Mouse (Mus musculus) embryonic facial prominence, embryonic 15.5 days (tissue): ENCODE data around the gene Cmtm7. TPM values are rescaled to one million over a fixed set of nuclear protein-coding genes. Genes with fewer than 3 reads are reported as not detected.
A peak's percentile ranks its signal among the peaks of the same experiment; 100 is the strongest.

Experiments used
- ATAC-seq: fragments of 200-750 bp; cut with Nextera tagmentation; 2 replicates; pipeline ENCODE4 v1.8.0; 2017; ENCODE audit warnings: low read depth, moderate TSS enrichment; ENCODE audit not compliant: insufficient number of reproducible peaks, low FRiP score, low TSS enrichment
- H3K27ac ChIP-seq: fragments of 300-500 bp; sonication (generic); replicated peaks from 2 replicates; pipeline ENCODE4 v1.5.1; 2015; ENCODE audit warnings: mild to moderate bottlenecking, inconsistent platforms
- H3K27me3 ChIP-seq: fragments of 300-500 bp; sonication (generic); 2 replicates; pipeline ENCODE4 v1.6.1; 2015; ENCODE audit warnings: inconsistent platforms
- H3K36me3 ChIP-seq: fragments of 300-500 bp; sonication (generic); 2 replicates; pipeline ENCODE4 v1.6.1; 2015; ENCODE audit warnings: mild to moderate bottlenecking, inconsistent platforms
- H3K4me1 ChIP-seq: fragments of 300-500 bp; sonication (generic); 2 replicates; pipeline ENCODE4 v1.6.1; 2015; ENCODE audit warnings: inconsistent platforms
- H3K4me2 ChIP-seq: fragments of 300-500 bp; sonication (generic); replicated peaks from 2 replicates; pipeline ENCODE4 v1.6.1; 2015; ENCODE audit warnings: mild to moderate bottlenecking, inconsistent platforms
- H3K4me3 ChIP-seq: fragments of 300-500 bp; sonication (generic); replicated peaks from 2 replicates; pipeline ENCODE4 v1.5.1; 2015; ENCODE audit warnings: mild to moderate bottlenecking, inconsistent platforms
- H3K9ac ChIP-seq: fragments of 300-500 bp; sonication (generic); 2 replicates; pipeline ENCODE4 v1.6.1; 2015; ENCODE audit warnings: inconsistent platforms
- H3K9me3 ChIP-seq: fragments of 300-500 bp; sonication (generic); replicated peaks from 2 replicates; pipeline ENCODE4 v1.6.1; 2016; ENCODE audit warnings: inconsistent platforms
- WGBS: fragments of 180-500 bp; shearing (Covaris S2); methylation state at CpG from one replicate; pipeline ENCODE4 v1.1.7; 2015; 5-methylcytosine and 5-hydroxymethylcytosine counted together
- polyA plus RNA-seq: library from polyadenylated mRNA; unstranded; fragments of >200 nt; fragmentation: Nextera tagmentation; extraction: Ambion mirVana; gene quantifications from 2 replicates; pipeline ENCODE4 v1.2.1, GENCODE M21; 2015

Gene Cmtm7
- polyA plus RNA-seq, 1 experiment from 2014 or later: 121 TPM

GRCm38 (mm10) chr9:114761848-114762247, 19.8 kb downstream of the Cmtm7 start:
- WGBS: 71% methylated on average over 11 of the region's 11 CpGs
- H3K36me3 ChIP-seq: peaks cover 40% of the 10 kb centered on the region
- H3K9ac ChIP-seq: no peak overlapping the region
- H3K27me3 ChIP-seq: no peaks in the 10 kb centered on the region
- no peak overlapping the region for H3K4me2 ChIP-seq
- ATAC-seq: no peak
- H3K4me1 ChIP-seq: peaks cover 6% of the 10 kb centered on the region
- H3K9me3 ChIP-seq: no peaks in the 10 kb centered on the region
- no peak overlapping the region for H3K27ac ChIP-seq
- no peak overlapping the region for H3K4me3 ChIP-seq

DNA sequence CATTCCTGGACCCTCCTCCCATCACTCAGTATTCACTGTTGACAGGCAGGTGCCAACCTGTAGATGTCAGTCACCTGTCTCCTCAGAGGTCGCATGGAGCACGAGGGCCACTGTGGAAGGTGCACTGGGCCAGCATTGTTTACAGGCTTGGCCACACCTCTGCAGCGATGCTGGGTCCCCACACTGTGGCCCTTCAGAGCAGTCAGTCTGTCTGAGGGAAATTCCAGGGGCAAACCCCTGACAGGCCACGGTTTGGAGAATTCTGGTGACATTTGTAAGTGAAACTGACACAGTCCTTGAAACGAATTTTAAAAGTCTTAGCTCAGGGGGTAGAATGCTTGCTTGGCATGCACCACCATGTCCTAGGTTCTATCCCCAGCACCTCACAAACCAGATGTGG, 21.3 kb downstream of the Cmtm7 start:
- H3K27ac ChIP-seq: no peak overlapping the region
- no peak overlapping the region for H3K4me3 ChIP-seq
- H3K4me2 ChIP-seq: no peak overlapping the region
- no peaks in the 10 kb centered on the region for H3K27me3 ChIP-seq
- H3K36me3 ChIP-seq: peaks cover 50% of the 10 kb centered on the region
- no peak for ATAC-seq
- H3K9ac ChIP-seq: no peak overlapping the region
- H3K9me3 ChIP-seq: no peaks in the 10 kb centered on the region
- H3K4me1 ChIP-seq: no peaks in the 10 kb centered on the region
- WGBS: 82% methylated on average over 5 of the region's 5 CpGs

GRCm38 (mm10) chr9:114759886-114760285, 21.8 kb downstream of the Cmtm7 start:
- Histone ChIP-seq H3K9me3 (no peaks in the 10 kb centered on the region), H3K4me1 (no peaks in the 10 kb centered on the region), H3K9ac (no peak overlapping the region), H3K27me3 (no peaks in the 10 kb centered on the region), H3K4me2 (no peak overlapping the region), H3K36me3 (peaks cover 54% of the 10 kb centered on the region), H3K4me3 (no peak overlapping the region), H3K27ac (no peak overlapping the region)
- ATAC-seq: no peak
- 83% methylated on average over 4 of the region's 4 CpGs for WGBS

DNA sequence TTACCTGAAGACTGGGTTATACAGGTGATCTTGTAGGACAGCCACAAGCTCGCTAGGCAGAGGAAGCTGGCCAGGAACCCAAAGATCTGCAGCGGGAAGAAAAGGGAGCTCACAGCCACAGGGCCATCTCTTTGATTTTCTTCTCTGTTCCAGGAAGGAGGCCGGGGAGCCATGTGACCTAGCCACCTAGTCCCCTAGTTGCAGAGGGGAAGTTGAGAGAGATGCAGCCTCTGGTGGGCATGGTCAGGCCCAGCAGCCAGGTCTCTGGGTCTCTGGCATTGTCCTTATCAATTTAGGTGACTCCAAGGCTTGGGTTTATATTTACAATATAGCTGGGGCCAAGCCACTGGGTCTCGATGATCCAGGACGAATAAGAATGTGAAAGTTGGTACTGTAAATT, 22.9 kb downstream of the Cmtm7 start:
- ATAC-seq: no peak
- no peak overlapping the region for H3K4me2 ChIP-seq
- H3K4me3 ChIP-seq: no peak overlapping the region
- WGBS: 77% methylated on average over 5 of the region's 5 CpGs
- no peak overlapping the region for H3K9ac ChIP-seq
- no peak overlapping the region for H3K27ac ChIP-seq
- H3K36me3 ChIP-seq: peaks cover 55% of the 10 kb centered on the region
- H3K4me1 ChIP-seq: no peaks in the 10 kb centered on the region
- H3K27me3 ChIP-seq: no peaks in the 10 kb centered on the region
- H3K9me3 ChIP-seq: no peaks in the 10 kb centered on the region

- Histone ChIP-seq H3K4me1 (peaks cover 2% of the 10 kb centered on the region; the same call in 1 of the 2 replicates), H3K27ac (no peak overlapping the region), H3K27me3 (no peaks in the 10 kb centered on the region), H3K4me3 (no peak overlapping the region), H3K36me3 (peaks cover 55% of the 10 kb centered on the region), H3K9me3 (no peaks in the 10 kb centered on the region), H3K4me2 (no peak overlapping the region), H3K9ac (no peak overlapping the region)
- no peak for ATAC-seq
- 77% methylated on average over 7 of the region's 7 CpGs for WGBS
Measured at GRCm38 (mm10) chr9:114758272-114758671, 23.4 kb downstream of the Cmtm7 start.

DNA sequence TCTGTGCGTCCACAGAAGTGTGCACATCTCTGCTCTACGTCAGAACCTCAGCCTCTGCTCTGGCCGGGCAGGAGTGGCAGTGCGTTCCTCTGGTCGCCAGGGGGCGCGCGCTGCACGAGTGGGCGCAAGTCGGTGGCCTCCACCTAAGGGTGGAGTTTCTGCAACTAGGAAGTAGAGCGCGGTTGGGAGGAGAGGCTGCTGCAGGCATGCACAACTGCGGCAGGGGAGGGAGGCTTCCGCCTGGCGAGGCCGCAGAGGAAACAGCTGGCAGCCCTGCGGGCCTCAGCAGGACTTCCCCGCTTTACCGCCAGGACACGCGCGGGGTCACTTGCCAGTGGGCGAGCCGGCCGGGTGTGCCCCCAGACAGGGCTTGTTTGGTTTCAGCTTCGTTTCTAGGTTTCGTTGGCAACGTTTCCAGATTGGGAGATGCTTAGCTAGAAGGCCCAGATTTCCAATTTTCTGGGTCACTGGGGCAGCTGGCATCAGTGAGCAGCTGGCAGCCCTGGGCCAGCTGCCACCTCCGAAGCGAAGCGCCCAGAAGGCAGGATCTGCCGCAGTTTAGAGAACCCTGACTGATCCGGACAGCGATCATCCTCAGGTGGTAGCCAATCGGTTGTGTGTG, 28.7 kb downstream of the Cmtm7 start:
- ATAC-seq: peak; percentile 85
- Histone ChIP-seq H3K4me3 (peak overlapping the region; percentile 60), H3K27ac (peak overlapping the region; percentile 82), H3K4me1 (peaks cover 10% of the 10 kb centered on the region; the same call in 1 of the 2 replicates), H3K9ac (peak overlapping the region; percentile 50), H3K9me3 (no peaks in the 10 kb centered on the region), H3K4me2 (peak overlapping the region; percentile 73), H3K36me3 (peaks cover 34% of the 10 kb centered on the region), H3K27me3 (no peaks in the 10 kb centered on the region)
- 4% methylated on average over 36 of the region's 36 CpGs for WGBS

DNA sequence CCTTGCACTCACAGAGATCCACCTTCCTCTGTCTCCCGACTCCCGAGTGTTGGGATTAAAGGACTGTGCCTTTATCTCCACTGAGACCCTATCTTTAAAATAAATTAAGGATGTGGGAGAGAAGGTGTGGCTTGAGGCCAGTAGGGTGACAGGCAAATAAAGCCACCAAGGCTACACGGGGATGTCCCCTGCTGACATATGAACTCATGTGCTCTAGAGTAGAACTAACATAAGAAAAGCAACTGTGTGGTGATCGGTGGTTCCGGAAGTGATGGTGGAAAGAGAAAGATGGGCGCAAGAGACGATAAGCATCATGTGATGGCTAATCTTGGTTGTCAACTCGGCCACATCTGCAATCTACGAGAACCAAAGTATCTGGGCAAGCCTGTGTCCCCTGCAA, 29.3 kb downstream of the Cmtm7 start:
- WGBS: 76% methylated on average over 9 of the region's 9 CpGs
- peak overlapping the region; percentile 60; the same call in 1 of the 2 replicates for H3K4me3 ChIP-seq
- H3K27me3 ChIP-seq: no peaks in the 10 kb centered on the region
- peak overlapping the region; percentile 82; the same call in 1 of the 2 replicates for H3K27ac ChIP-seq
- peak overlapping the region; percentile 73 for H3K4me2 ChIP-seq
- H3K4me1 ChIP-seq: peaks cover 10% of the 10 kb centered on the region; the same call in 1 of the 2 replicates
- H3K36me3 ChIP-seq: peaks cover 41% of the 10 kb centered on the region
- no peak for ATAC-seq
- no peaks in the 10 kb centered on the region for H3K9me3 ChIP-seq
- H3K9ac ChIP-seq: no peak overlapping the region

GRCm38 (mm10) chr9:114751582-114751981, 30.1 kb downstream of the Cmtm7 start:
- no peak for ATAC-seq
- peaks cover 10% of the 10 kb centered on the region; the same call in 1 of the 2 replicates for H3K4me1 ChIP-seq
- H3K9ac ChIP-seq: no peak overlapping the region
- H3K27ac ChIP-seq: no peak overlapping the region
- peaks cover 44% of the 10 kb centered on the region for H3K36me3 ChIP-seq
- WGBS: 84% methylated on average over 3 of the region's 3 CpGs
- no peak overlapping the region for H3K4me3 ChIP-seq
- H3K4me2 ChIP-seq: no peak overlapping the region
- H3K9me3 ChIP-seq: no peaks in the 10 kb centered on the region
- H3K27me3 ChIP-seq: no peaks in the 10 kb centered on the region

GRCm38 (mm10) chr9:114747466-114747865, 34.2 kb downstream of the Cmtm7 start:
- no peaks in the 10 kb centered on the region for H3K27me3 ChIP-seq
- H3K4me1 ChIP-seq: peaks cover 1% of the 10 kb centered on the region; the same call in 1 of the 2 replicates
- 88% methylated on average over 12 of the region's 12 CpGs for WGBS
- no peak overlapping the region for H3K27ac ChIP-seq
- H3K4me3 ChIP-seq: no peak overlapping the region
- no peaks in the 10 kb centered on the region for H3K9me3 ChIP-seq
- H3K9ac ChIP-seq: no peak overlapping the region
- peaks cover 41% of the 10 kb centered on the region for H3K36me3 ChIP-seq
- no peak for ATAC-seq
- H3K4me2 ChIP-seq: no peak overlapping the region

- WGBS: 75% methylated on average over 10 of the region's 10 CpGs
- no peak for ATAC-seq
- no peak overlapping the region for H3K4me3 ChIP-seq
- no peak overlapping the region for H3K9ac ChIP-seq
- H3K4me1 ChIP-seq: no peaks in the 10 kb centered on the region
- H3K9me3 ChIP-seq: no peaks in the 10 kb centered on the region
- 0 out of 2 replicates have a peak overlapping the region, but pooled peaks have one; percentile 4 for H3K27ac ChIP-seq
- no peaks in the 10 kb centered on the region for H3K27me3 ChIP-seq
- peaks cover 41% of the 10 kb centered on the region for H3K36me3 ChIP-seq
- H3K4me2 ChIP-seq: no peak overlapping the region
Measured at GRCm38 (mm10) chr9:114747012-114747411, 34.6 kb downstream of the Cmtm7 start.

DNA sequence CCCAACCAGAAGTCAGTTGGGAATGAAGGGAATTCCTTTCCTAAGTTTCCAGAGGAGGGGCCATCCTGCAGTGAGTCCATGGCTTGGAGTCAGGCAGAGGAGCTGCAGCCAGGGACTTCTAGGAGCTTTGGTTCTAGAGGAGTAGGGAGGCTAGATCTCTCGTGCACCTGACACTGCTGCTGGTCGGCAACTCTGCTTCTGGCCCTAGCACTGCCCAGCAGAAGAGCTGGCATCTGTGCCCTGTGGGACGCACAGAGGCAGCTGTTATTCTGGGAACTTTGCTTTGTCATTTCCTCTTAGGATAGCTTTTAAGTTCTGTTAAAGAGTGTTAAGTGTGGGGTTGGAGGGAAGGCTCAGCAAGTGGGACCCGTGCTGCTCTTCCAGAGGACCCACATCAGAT, 36.0 kb downstream of the Cmtm7 start:
- no peak overlapping the region for H3K4me3 ChIP-seq
- no peaks in the 10 kb centered on the region for H3K9me3 ChIP-seq
- H3K4me1 ChIP-seq: no peaks in the 10 kb centered on the region
- no peak for ATAC-seq
- peaks cover 44% of the 10 kb centered on the region for H3K36me3 ChIP-seq
- whole genome bisulfite sequencing: 68% methylated on average over 4 of the region's 4 CpGs
- H3K27me3 ChIP-seq: no peaks in the 10 kb centered on the region
- no peak overlapping the region for H3K27ac ChIP-seq
- no peak overlapping the region for H3K4me2 ChIP-seq
- no peak overlapping the region for H3K9ac ChIP-seq

DNA sequence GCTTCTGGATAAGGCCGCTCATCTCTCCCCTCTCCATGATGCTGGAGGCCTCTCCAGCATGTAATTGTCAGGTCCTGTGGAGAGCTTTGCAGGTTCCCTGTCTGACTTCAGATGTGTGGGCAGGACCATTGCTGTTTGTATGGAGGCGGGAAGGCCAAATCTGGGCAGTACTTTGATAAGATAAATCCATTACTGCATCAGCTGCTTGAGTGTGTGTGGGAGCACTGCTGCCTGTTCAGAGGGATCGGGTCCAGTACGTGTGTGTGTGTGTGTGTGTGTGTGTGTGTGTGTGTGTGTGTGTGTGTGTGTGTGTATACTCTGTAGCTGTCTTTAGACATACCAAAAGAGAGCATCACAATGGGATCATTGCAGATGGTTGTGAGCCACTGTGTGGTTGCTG, 36.5 kb downstream of the Cmtm7 start:
- Histone ChIP-seq H3K27ac (no peak overlapping the region), H3K27me3 (no peaks in the 10 kb centered on the region), H3K4me3 (no peak overlapping the region), H3K9ac (no peak overlapping the region), H3K36me3 (peaks cover 45% of the 10 kb centered on the region), H3K4me1 (no peaks in the 10 kb centered on the region), H3K4me2 (no peak overlapping the region), H3K9me3 (no peaks in the 10 kb centered on the region)
- ATAC-seq: no peak
- WGBS: 87% methylated on average over 4 of the region's 4 CpGs
